Mouse (Mus musculus) G1E-ER4 (cell line): ENCODE results near the gene Pfkfb2. TPM values are rescaled to one million over a fixed set of nuclear protein-coding genes. Genes with fewer than 3 reads are reported as not detected.

Experiments
- GATA1 ChIP-seq: IDR thresholded peaks from one replicate; pipeline ENCODE4 v1.8.0; 2012; ENCODE audit warnings: low read length, inconsistent platforms
- polyA plus RNA-seq: library from polyadenylated mRNA; stranded (reverse); fragments of >175 nt; gene quantifications from 2 replicates; pipeline ENCODE4 v1.2.3, GENCODE M21; 2012

Gene Pfkfb2
- polyA plus RNA-seq, 1 experiment = 5.0 TPM

GRCm38 (mm10) chr1:130661454-130661853, 67.6 kb downstream of the Pfkfb2 start, which contains the start of gene C4bp:
Gene C4bp, minus strand, starts transcription at chr1:130661632.
- no peak for TF ChIP-seq GATA1

GRCm38 (mm10) chr1:130644103-130644502, 85.0 kb downstream of the Pfkfb2 start:
- TF ChIP-seq GATA1 = no peak

GRCm38 (mm10) chr1:130640967-130641366, 88.1 kb downstream of the Pfkfb2 start:
- TF ChIP-seq GATA1 = no peak

Other genes with a start within 250 kb of the Pfkfb2 start
- not detected in 2 replicates for gene Zp3r, start 99.6 kb downstream of the Pfkfb2 start, polyA plus RNA-seq
- gene C4bp, start 67.6 kb downstream of the Pfkfb2 start, polyA plus RNA-seq = not detected in 2 replicates
- not detected in 2 replicates for gene Gm29427, start 13.5 kb downstream of the Pfkfb2 start, polyA plus RNA-seq
- gene Yod1, start 11.9 kb downstream of the Pfkfb2 start, polyA plus RNA-seq = 2.2 and 2.4 TPM in 2 replicates
- 1.6 TPM in 2 replicates for gene AA986860, start 2.7 kb upstream of the Pfkfb2 start, polyA plus RNA-seq
- not detected in 2 replicates for gene Fcamr, start 71.6 kb upstream of the Pfkfb2 start, polyA plus RNA-seq
- not detected in 2 replicates for gene Pigr, start 97.4 kb upstream of the Pfkfb2 start, polyA plus RNA-seq
- not detected in 2 replicates for gene Fcmr, start 136.4 kb upstream of the Pfkfb2 start, polyA plus RNA-seq
- not detected in 2 replicates for gene Il24, start 158.2 kb upstream of the Pfkfb2 start, polyA plus RNA-seq
- not detected in 2 replicates for gene Il20, start 182.2 kb upstream of the Pfkfb2 start, polyA plus RNA-seq
- not detected in 2 replicates for gene Il19, start 210.9 kb upstream of the Pfkfb2 start, polyA plus RNA-seq